Mouse (Mus musculus): ENCODE measurements around the gene Chac1. TPM values are rescaled to one million over a fixed set of nuclear protein-coding genes. Genes with fewer than 3 reads are reported as not detected.

Chac1 gene
- polyA plus RNA-seq, 1 experiment: 5.8 TPM

GRCm38 (mm10) chr2:119323866-119324575, 27.0 kb upstream of the Chac1 start:
- Histone ChIP-seq H3K27ac (ENCODE audit: insufficient read depth, low read depth, low read length) (no peak overlapping the region), H3K4me3 (ENCODE audit: low read depth, low read length) (peak overlapping the region; percentile 64), H3K27me3 (ENCODE audit: control insufficient read depth, insufficient read depth, low read length) (peaks cover 6% of the 10 kb centered on the region), H3K36me3 (ENCODE audit: control insufficient read depth, insufficient read depth, low read length) (no peaks in the 10 kb centered on the region), H3K4me1 (ENCODE audit: control insufficient read depth, insufficient read depth, insufficient read length, low read length) (peaks cover 35% of the 10 kb centered on the region)
- TF ChIP-seq POLR2A (IDR thresholded peaks at IDR 0.05; ENCODE audit: low read depth, low read length) (no peak), CTCF (IDR thresholded peaks at IDR 0.05; ENCODE audit: extremely low read depth, insufficient read length, insufficient replicate concordance, low read depth, low read length) (no peak)
- 49% methylated on average over 32 of the region's 32 CpGs for WGBS

GRCm38 (mm10) chr2:119324576-119325318, 26.3 kb upstream of the Chac1 start:
- Histone ChIP-seq H3K36me3 (ENCODE audit: control insufficient read depth, insufficient read depth, low read length) (no peaks in the 10 kb centered on the region), H3K4me3 (ENCODE audit: low read depth, low read length) (peak overlapping the region; percentile 64), H3K4me1 (ENCODE audit: control insufficient read depth, insufficient read depth, insufficient read length, low read length) (peaks cover 28% of the 10 kb centered on the region), H3K27me3 (ENCODE audit: control insufficient read depth, insufficient read depth, low read length) (peaks cover 6% of the 10 kb centered on the region), H3K27ac (ENCODE audit: insufficient read depth, low read depth, low read length) (peak overlapping the region; percentile 33)
- under 1% methylated on average over 32 of the region's 32 CpGs for WGBS
- TF ChIP-seq CTCF (IDR thresholded peaks at IDR 0.05; ENCODE audit: extremely low read depth, insufficient read length, insufficient replicate concordance, low read depth, low read length) (no peak), POLR2A (IDR thresholded peaks at IDR 0.05; ENCODE audit: low read depth, low read length) (no peak)

GRCm38 (mm10) chr2:119325568-119326143, 25.4 kb upstream of the Chac1 start, which contains the start of gene Dll4:
TSS of gene Dll4 (plus strand) at chr2:119325784.
- Histone ChIP-seq H3K27ac (ENCODE audit: insufficient read depth, low read depth, low read length) (peak within 1 kb of the TSS; percentile 33), H3K4me3 (ENCODE audit: low read depth, low read length) (peak within 1 kb of the TSS; percentile 64), H3K4me1 (ENCODE audit: control insufficient read depth, insufficient read depth, insufficient read length, low read length) (peaks cover 26% of the 10 kb centered on the region), H3K27me3 (ENCODE audit: control insufficient read depth, insufficient read depth, low read length) (peaks cover 6% of the 10 kb centered on the region), H3K36me3 (ENCODE audit: control insufficient read depth, insufficient read depth, low read length) (peaks cover 3% of the 10 kb centered on the region)
- no peak for TF ChIP-seq CTCF (IDR thresholded peaks at IDR 0.05; ENCODE audit: extremely low read depth, insufficient read length, insufficient replicate concordance, low read depth, low read length)
- TF ChIP-seq POLR2A (IDR thresholded peaks at IDR 0.05; ENCODE audit: low read depth, low read length): peak; percentile 89
- under 1% methylated on average over 33 of the region's 33 CpGs for WGBS

- Histone ChIP-seq H3K36me3 (ENCODE audit: control insufficient read depth, insufficient read depth, low read length) (peaks cover 10% of the 10 kb centered on the region), H3K4me1 (ENCODE audit: control insufficient read depth, insufficient read depth, insufficient read length, low read length) (peaks cover 25% of the 10 kb centered on the region), H3K27me3 (ENCODE audit: control insufficient read depth, insufficient read depth, low read length) (peaks cover 6% of the 10 kb centered on the region), H3K4me3 (ENCODE audit: low read depth, low read length) (peak overlapping the region; percentile 64), H3K27ac (ENCODE audit: insufficient read depth, low read depth, low read length) (peak overlapping the region; percentile 33)
- under 1% methylated on average over 61 of the region's 61 CpGs for WGBS
- TF ChIP-seq CTCF (IDR thresholded peaks at IDR 0.05; ENCODE audit: extremely low read depth, insufficient read length, insufficient replicate concordance, low read depth, low read length): no peak
Measured at GRCm38 (mm10) chr2:119326161-119327101, 24.6 kb upstream of the Chac1 start.

GRCm38 (mm10) chr2:119327102-119327480, 23.9 kb upstream of the Chac1 start:
- no peak overlapping the region for H3K27ac ChIP-seq (ENCODE audit: insufficient read depth, low read depth, low read length)
- 2% methylated on average over 30 of the region's 30 CpGs for WGBS
- peaks cover 6% of the 10 kb centered on the region for H3K27me3 ChIP-seq (ENCODE audit: control insufficient read depth, insufficient read depth, low read length)

GRCm38 (mm10) chr2:119327942-119328526, 23.0 kb upstream of the Chac1 start:
- Histone ChIP-seq H3K27ac (ENCODE audit: insufficient read depth, low read depth, low read length) (peak overlapping the region; percentile 22; the same call in 1 of the 2 replicates), H3K4me1 (ENCODE audit: control insufficient read depth, insufficient read depth, insufficient read length, low read length) (peaks cover 12% of the 10 kb centered on the region), H3K4me3 (ENCODE audit: low read depth, low read length) (peak overlapping the region; percentile 34), H3K27me3 (ENCODE audit: control insufficient read depth, insufficient read depth, low read length) (no peaks in the 10 kb centered on the region), H3K36me3 (ENCODE audit: control insufficient read depth, insufficient read depth, low read length) (peaks cover 18% of the 10 kb centered on the region)
- TF ChIP-seq POLR2A (IDR thresholded peaks at IDR 0.05; ENCODE audit: low read depth, low read length): no peak
- TF ChIP-seq CTCF (IDR thresholded peaks at IDR 0.05; ENCODE audit: extremely low read depth, insufficient read length, insufficient replicate concordance, low read depth, low read length): no peak
- 80% methylated on average over 11 of the region's 11 CpGs for WGBS

More at GRCm38 (mm10) chr2:119327102-119327480, 23.9 kb upstream of the Chac1 start:
- Histone ChIP-seq H3K4me1 (ENCODE audit: control insufficient read depth, insufficient read depth, insufficient read length, low read length) (peaks cover 19% of the 10 kb centered on the region), H3K4me3 (ENCODE audit: low read depth, low read length) (peak overlapping the region; percentile 64), H3K36me3 (ENCODE audit: control insufficient read depth, insufficient read depth, low read length) (peaks cover 12% of the 10 kb centered on the region)
- peak; percentile 79; the same call in 1 of the 2 replicates for TF ChIP-seq CTCF (IDR thresholded peaks at IDR 0.05; ENCODE audit: extremely low read depth, insufficient read length, insufficient replicate concordance, low read depth, low read length)
- TF ChIP-seq POLR2A (IDR thresholded peaks at IDR 0.05; ENCODE audit: low read depth, low read length): no peak

Measured in small intestine, adult 2 months (tissue).